Mouse (Mus musculus): ENCODE measurements around the gene Tmem175. TPM values are rescaled to one million over a fixed set of nuclear protein-coding genes. Genes with fewer than 3 reads are reported as not detected.

The Tmem175 gene
- polyA plus RNA-seq, 1 experiment, result not detected

DNA sequence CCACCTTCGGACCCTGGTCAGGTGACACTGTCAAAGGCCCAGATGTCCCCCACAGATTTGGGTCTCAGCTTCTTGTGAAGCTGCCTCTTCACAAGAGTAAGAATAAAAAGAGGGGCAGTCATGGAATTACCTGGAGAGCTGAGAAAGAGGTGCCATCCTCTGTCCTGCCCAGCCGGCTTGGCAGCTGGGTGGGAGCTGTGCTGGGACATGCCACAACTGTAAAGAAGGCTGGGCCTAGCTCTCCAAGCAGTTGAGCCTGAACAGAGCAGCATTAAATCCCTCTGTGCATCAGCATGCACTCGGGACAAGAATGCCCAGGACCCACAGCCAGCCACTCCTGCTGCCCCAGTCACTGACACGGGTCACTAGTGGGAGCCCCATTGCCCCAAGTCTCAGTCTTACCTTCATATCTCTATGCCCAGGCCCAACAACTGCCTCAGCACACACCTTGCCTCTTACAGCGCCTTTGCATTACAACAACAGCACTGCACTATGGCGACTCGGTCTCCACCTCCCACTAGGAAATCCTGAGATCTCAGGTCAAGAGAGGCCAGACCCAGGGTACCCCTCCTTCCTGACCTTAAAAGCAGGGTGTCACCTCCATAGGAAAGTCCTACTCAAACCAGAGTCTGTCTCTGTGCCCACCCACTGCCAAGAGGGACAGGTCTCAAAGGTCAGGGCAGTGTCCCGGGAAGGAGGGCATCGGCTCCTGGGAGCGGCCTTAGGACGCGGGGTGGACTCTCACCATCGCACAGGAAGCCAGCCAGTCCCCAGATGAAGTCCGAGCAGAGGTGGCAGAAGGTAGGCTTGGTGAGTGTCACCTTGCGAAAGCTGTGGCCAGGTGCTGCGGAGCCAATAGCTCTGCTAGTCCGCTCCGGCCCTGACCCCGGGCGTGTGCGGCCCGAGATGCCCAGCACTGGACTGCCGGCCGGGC lies 30.4 kb downstream of the Tmem175 start, which contains the start of gene Idua:
Gene Idua, plus strand, starts transcription at position 634 of the 934 bp plus-strand sequence.
- WGBS, result 7% methylated on average over 24 of the region's 24 CpGs
- H3K27ac ChIP-seq (ENCODE audit: insufficient read depth, low read depth, low read length), result no peak within 1 kb of the TSS
- H3K4me1 ChIP-seq (ENCODE audit: control insufficient read depth, insufficient read depth, low read length), result peaks cover 18% of the 10 kb centered on the region
- peak within 1 kb of the TSS; percentile 72 for H3K4me3 ChIP-seq (ENCODE audit: insufficient read depth, low read depth, low read length)
- TF ChIP-seq POLR2A (IDR thresholded peaks at IDR 0.05; ENCODE audit: insufficient read depth, low read depth, low read length) (no peak), CTCF (IDR thresholded peaks at IDR 0.05; ENCODE audit: insufficient read depth, low read depth, low read length) (no peak)

- H3K27ac ChIP-seq (ENCODE audit: insufficient read depth, low read depth, low read length), result no peak overlapping the region
- peak overlapping the region; percentile 72 for H3K4me3 ChIP-seq (ENCODE audit: insufficient read depth, low read depth, low read length)
- no peak for TF ChIP-seq CTCF (IDR thresholded peaks at IDR 0.05; ENCODE audit: insufficient read depth, low read depth, low read length)
- peak; percentile 88 for TF ChIP-seq POLR2A (IDR thresholded peaks at IDR 0.05; ENCODE audit: insufficient read depth, low read depth, low read length)
- WGBS, result 12% methylated on average over 36 of the region's 36 CpGs
- H3K4me1 ChIP-seq (ENCODE audit: control insufficient read depth, insufficient read depth, low read length), result peaks cover 18% of the 10 kb centered on the region
These were observed 31.2 kb downstream of the Tmem175 start for GRCm38 (mm10) chr5:108660632-108661268.

GRCm38 (mm10) chr5:108662772-108663171 lies 33.2 kb downstream of the Tmem175 start:
- H3K27ac ChIP-seq (ENCODE audit: insufficient read depth, low read depth, low read length), result no peak overlapping the region
- WGBS, result 88% methylated on average over 4 of the region's 4 CpGs
- H3K4me1 ChIP-seq (ENCODE audit: control insufficient read depth, insufficient read depth, low read length), result peaks cover 18% of the 10 kb centered on the region
- TF ChIP-seq CTCF (IDR thresholded peaks at IDR 0.05; ENCODE audit: insufficient read depth, low read depth, low read length), result no peak
- no peak for TF ChIP-seq POLR2A (IDR thresholded peaks at IDR 0.05; ENCODE audit: insufficient read depth, low read depth, low read length)
- no peak overlapping the region for H3K4me3 ChIP-seq (ENCODE audit: insufficient read depth, low read depth, low read length)

- 59% methylated on average over 3 of the region's 3 CpGs for WGBS
- Histone ChIP-seq H3K27ac (ENCODE audit: insufficient read depth, low read depth, low read length) (no peak overlapping the region), H3K4me1 (ENCODE audit: control insufficient read depth, insufficient read depth, low read length) (peaks cover 2% of the 10 kb centered on the region), H3K4me3 (ENCODE audit: insufficient read depth, low read depth, low read length) (no peak overlapping the region)
- no peak for TF ChIP-seq POLR2A (IDR thresholded peaks at IDR 0.05; ENCODE audit: insufficient read depth, low read depth, low read length)
- no peak for TF ChIP-seq CTCF (IDR thresholded peaks at IDR 0.05; ENCODE audit: insufficient read depth, low read depth, low read length)
These were observed 35.5 kb downstream of the Tmem175 start for GRCm38 (mm10) chr5:108665066-108665465.

DNA sequence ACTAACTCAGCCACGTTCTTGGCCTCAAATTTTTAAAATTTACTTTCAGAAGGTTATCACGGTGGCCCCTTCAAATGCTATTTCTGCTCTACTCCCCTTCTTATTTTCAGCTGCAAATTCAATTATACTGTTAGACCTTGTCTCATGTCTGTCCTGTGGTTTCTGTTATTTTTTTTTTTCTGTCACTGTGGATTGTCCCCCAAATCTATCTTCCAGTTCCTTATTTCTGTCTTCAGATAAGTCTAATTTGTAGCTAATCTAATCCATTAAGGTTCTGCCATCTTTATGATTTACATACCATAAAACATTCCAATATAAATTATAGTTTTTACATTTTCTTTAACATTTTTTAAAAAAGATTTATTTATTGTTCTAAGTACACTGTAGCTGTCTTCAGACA lies 37.8 kb downstream of the Tmem175 start:
- 85% methylated on average over 2 of the region's 2 CpGs for WGBS
- H3K27ac ChIP-seq (ENCODE audit: insufficient read depth, low read depth, low read length), result no peak overlapping the region
- TF ChIP-seq POLR2A (IDR thresholded peaks at IDR 0.05; ENCODE audit: insufficient read depth, low read depth, low read length) (no peak), CTCF (IDR thresholded peaks at IDR 0.05; ENCODE audit: insufficient read depth, low read depth, low read length) (no peak)

DNA sequence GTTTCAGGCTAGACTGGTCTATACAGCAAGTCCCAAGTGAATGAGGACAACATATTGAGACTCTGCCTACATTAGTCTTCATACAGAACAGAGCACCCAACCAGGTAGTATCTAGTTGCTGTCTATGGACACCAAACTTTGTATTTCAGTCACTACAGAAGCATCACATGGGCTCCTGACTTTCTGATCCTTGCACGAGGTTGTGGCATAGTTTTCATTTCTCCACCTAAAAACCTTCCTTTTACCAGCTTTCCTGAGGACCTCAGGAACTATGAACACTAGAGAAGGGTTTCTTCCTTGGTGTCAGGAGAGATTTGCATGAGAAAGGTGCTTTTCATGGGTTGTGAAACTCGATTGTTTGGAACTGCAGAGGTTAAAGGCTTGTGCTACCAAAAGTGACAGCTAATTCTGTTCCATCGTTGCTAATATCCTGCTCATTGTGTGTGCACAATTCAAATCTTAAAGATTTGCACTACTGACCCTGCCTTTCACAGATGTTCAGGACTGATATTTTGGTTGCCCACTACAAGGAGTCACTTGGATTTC lies 38.9 kb downstream of the Tmem175 start:
- WGBS, result under 1% methylated on average over 3 of the region's 3 CpGs
- peaks cover 12% of the 10 kb centered on the region for H3K4me1 ChIP-seq (ENCODE audit: control insufficient read depth, insufficient read depth, low read length)
- TF ChIP-seq POLR2A (IDR thresholded peaks at IDR 0.05; ENCODE audit: insufficient read depth, low read depth, low read length) (no peak), CTCF (IDR thresholded peaks at IDR 0.05; ENCODE audit: insufficient read depth, low read depth, low read length) (no peak)
- peak overlapping the region; percentile 67 for H3K4me3 ChIP-seq (ENCODE audit: insufficient read depth, low read depth, low read length)
- peak overlapping the region; percentile 88 for H3K27ac ChIP-seq (ENCODE audit: insufficient read depth, low read depth, low read length)

More for the DNA sequence above, 37.8 kb downstream of the Tmem175 start:
- no peak overlapping the region for H3K4me3 ChIP-seq (ENCODE audit: insufficient read depth, low read depth, low read length)
- peaks cover 12% of the 10 kb centered on the region for H3K4me1 ChIP-seq (ENCODE audit: control insufficient read depth, insufficient read depth, low read length)

- peak within 1 kb of the TSS; percentile 88 for H3K27ac ChIP-seq (ENCODE audit: insufficient read depth, low read depth, low read length)
- peaks cover 12% of the 10 kb centered on the region for H3K4me1 ChIP-seq (ENCODE audit: control insufficient read depth, insufficient read depth, low read length)
- peak; percentile 38; the same call in 1 of the 2 replicates for TF ChIP-seq CTCF (IDR thresholded peaks at IDR 0.05; ENCODE audit: insufficient read depth, low read depth, low read length)
- peak; percentile 69 for TF ChIP-seq POLR2A (IDR thresholded peaks at IDR 0.05; ENCODE audit: insufficient read depth, low read depth, low read length)
- 4% methylated on average over 43 of the region's 43 CpGs for WGBS
- H3K4me3 ChIP-seq (ENCODE audit: insufficient read depth, low read depth, low read length), result peak within 1 kb of the TSS; percentile 67
These were observed 39.7 kb downstream of the Tmem175 start, which contains the start of gene Dgkq for GRCm38 (mm10) chr5:108668977-108669936. Gene Dgkq (minus strand): TSS chr5:108669672.

GRCm38 (mm10) chr5:108669986-108670385 lies 40.4 kb downstream of the Tmem175 start:
- Histone ChIP-seq H3K27ac (ENCODE audit: insufficient read depth, low read depth, low read length) (0 out of 2 replicates have a peak overlapping the region, but pooled peaks have one; percentile 88), H3K4me3 (ENCODE audit: insufficient read depth, low read depth, low read length) (no peak overlapping the region), H3K4me1 (ENCODE audit: control insufficient read depth, insufficient read depth, low read length) (peaks cover 12% of the 10 kb centered on the region)
- WGBS, result 71% methylated on average over 9 of the region's 9 CpGs
- TF ChIP-seq CTCF (IDR thresholded peaks at IDR 0.05; ENCODE audit: insufficient read depth, low read depth, low read length), result no peak
- no peak for TF ChIP-seq POLR2A (IDR thresholded peaks at IDR 0.05; ENCODE audit: insufficient read depth, low read depth, low read length)
